Mouse (Mus musculus) kidney, embryonic 16.5 days (tissue): ENCODE data around the gene Man1a. TPM values are rescaled to one million over a fixed set of nuclear protein-coding genes. Genes with fewer than 3 reads are reported as not detected.

Experiments
- ATAC-seq: fragments of 200-750 bp; cut with Nextera tagmentation; 2 replicates; pipeline ENCODE4 v1.8.0; 2017; ENCODE audit warnings: moderate TSS enrichment; ENCODE audit not compliant: low FRiP score, low TSS enrichment
- H3K27ac ChIP-seq: fragments of 300-500 bp; sonication (generic); 2 replicates; pipeline ENCODE4 v1.5.1; 2014; ENCODE audit warnings: low read length
- H3K27me3 ChIP-seq: fragments of 300-500 bp; sonication (generic); 2 replicates; pipeline ENCODE4 v1.6.1; 2014; ENCODE audit warnings: low read length, control low read depth, mixed read lengths; ENCODE audit not compliant: insufficient read depth
- H3K36me3 ChIP-seq: fragments of 300-500 bp; sonication (generic); 2 replicates; pipeline ENCODE4 v1.6.1; 2014; ENCODE audit warnings: low read length, control low read depth, mixed read lengths; ENCODE audit not compliant: insufficient read depth
- H3K4me1 ChIP-seq: fragments of 300-500 bp; sonication (generic); 2 replicates; pipeline ENCODE4 v1.6.1; 2014; ENCODE audit warnings: low read length, control low read depth, mixed read lengths; ENCODE audit not compliant: insufficient read depth
- H3K4me2 ChIP-seq: fragments of 300-500 bp; sonication (generic); replicated peaks from 2 replicates; pipeline ENCODE4 v1.6.1; 2014; ENCODE audit warnings: low read depth, low read length
- H3K4me3 ChIP-seq: fragments of 300-500 bp; sonication (generic); 2 replicates; pipeline ENCODE4 v1.5.1; 2014; ENCODE audit warnings: mild to moderate bottlenecking, low read length
- H3K9ac ChIP-seq: fragments of 300-500 bp; sonication (generic); replicated peaks from 2 replicates; pipeline ENCODE4 v1.6.1; 2014; ENCODE audit warnings: low read length
- H3K9me3 ChIP-seq: fragments of 300-500 bp; sonication (generic); 2 replicates; pipeline ENCODE4 v1.6.1; 2016; ENCODE audit warnings: low read length, control low read depth
- WGBS: fragments of 180-500 bp; shearing (Covaris S2); extraction: QIAGEN DNeasy Blood & Tissue Kit; methylation state at CpG from one replicate; pipeline ENCODE4 v1.1.7; 2014; 5-methylcytosine and 5-hydroxymethylcytosine counted together
- polyA plus RNA-seq: library from polyadenylated mRNA; unstranded; fragments of >200 nt; fragmentation: Nextera tagmentation; extraction: Ambion mirVana; gene quantifications from 2 replicates; pipeline ENCODE4 v1.2.1, GENCODE M21; 2015

Gene Man1a
- polyA plus RNA-seq, 1 experiment from 2014 or later: 6.5 TPM

DNA sequence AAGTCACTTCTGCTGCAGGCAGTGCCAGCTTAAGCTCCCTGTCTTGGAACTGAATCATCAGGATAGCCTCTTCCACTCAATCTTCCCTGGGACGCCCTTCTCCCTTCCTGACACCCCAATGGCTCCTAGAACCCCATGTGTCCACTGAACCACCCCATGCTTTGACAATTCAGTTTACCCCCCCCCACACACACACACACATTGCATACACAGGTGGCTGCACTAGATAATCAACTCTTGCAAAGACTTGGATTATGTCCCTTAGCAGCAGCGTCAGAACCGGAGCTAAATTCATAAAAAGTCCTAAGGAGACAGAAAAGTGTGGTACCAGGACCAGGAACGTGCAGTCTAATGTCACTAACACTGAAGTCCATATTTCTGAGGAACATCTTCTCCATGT lies 47.5 kb downstream of the Man1a start:
- H3K27me3 ChIP-seq: no peaks in the 10 kb centered on the region
- no peak for ATAC-seq
- no peak overlapping the region for H3K4me2 ChIP-seq
- peaks cover 12% of the 10 kb centered on the region for H3K36me3 ChIP-seq
- H3K9me3 ChIP-seq: no peaks in the 10 kb centered on the region
- no peak overlapping the region for H3K4me3 ChIP-seq
- WGBS: 95% methylated on average over 4 of the region's 4 CpGs
- no peak overlapping the region for H3K9ac ChIP-seq
- H3K27ac ChIP-seq: no peak overlapping the region
- no peaks in the 10 kb centered on the region for H3K4me1 ChIP-seq

DNA sequence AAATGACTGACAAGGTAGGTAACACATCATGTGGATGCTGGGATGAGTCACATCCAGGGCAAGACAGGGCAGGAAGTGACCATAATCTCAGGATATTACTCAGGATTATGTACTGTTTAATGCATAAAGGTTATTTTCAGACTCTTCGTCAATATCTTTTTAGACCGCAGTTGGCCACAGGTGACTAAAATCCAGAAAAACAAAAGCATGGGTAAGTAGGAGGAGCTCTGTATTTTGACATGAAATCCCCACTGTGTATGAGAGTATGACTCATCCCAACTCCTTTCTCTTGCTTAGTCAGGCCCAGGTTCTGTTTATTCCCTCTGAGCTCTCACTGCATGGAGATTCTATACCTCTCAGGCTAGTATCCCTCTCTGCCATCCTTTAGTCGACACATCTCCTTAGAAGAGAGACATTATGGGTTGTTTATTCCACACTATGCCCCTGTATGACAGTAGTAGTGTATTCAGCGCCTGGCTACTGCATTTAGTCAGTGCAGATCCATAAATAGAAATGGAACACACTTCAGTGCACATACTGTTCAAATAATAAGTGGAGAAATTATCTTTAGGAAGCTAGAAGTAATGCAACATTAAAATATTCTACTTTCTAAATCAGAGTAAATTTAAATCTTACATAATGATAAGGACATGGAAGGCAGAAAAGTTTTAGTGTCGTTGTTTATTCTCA lies 49.5 kb downstream of the Man1a start:
- H3K27ac ChIP-seq: no peak overlapping the region
- H3K9ac ChIP-seq: no peak overlapping the region
- no peak overlapping the region for H3K4me3 ChIP-seq
- no peak for ATAC-seq
- no peaks in the 10 kb centered on the region for H3K4me1 ChIP-seq
- 85% methylated on average over 5 of the region's 5 CpGs for WGBS
- H3K27me3 ChIP-seq: no peaks in the 10 kb centered on the region
- peaks cover 12% of the 10 kb centered on the region for H3K36me3 ChIP-seq
- no peak overlapping the region for H3K4me2 ChIP-seq
- H3K9me3 ChIP-seq: no peaks in the 10 kb centered on the region

DNA sequence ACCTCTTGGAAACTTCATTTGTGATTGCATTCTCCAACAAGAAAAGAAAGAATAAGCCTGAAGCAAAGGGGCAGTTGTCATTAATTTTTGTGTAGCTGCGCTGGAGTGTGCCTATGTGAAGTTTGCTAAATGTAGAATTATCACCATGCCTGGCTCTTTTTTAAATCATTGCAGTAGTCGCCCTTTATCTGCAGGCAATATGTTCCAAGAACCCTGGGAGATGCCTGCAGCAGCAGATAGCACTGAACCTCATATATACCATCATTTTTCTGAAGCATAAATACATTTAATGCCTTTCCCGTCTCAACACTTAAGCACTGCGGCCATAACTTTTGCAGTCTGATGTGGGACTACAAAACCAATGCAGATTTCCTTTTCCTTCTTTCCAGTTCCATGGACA lies 50.3 kb downstream of the Man1a start:
- H3K9ac ChIP-seq: no peak overlapping the region
- no peak for ATAC-seq
- H3K27ac ChIP-seq: no peak overlapping the region
- WGBS: 87% methylated on average over 4 of the region's 4 CpGs
- no peak overlapping the region for H3K4me3 ChIP-seq
- H3K4me2 ChIP-seq: no peak overlapping the region
- H3K27me3 ChIP-seq: no peaks in the 10 kb centered on the region
- no peaks in the 10 kb centered on the region for H3K4me1 ChIP-seq
- H3K9me3 ChIP-seq: no peaks in the 10 kb centered on the region
- H3K36me3 ChIP-seq: peaks cover 12% of the 10 kb centered on the region

- H3K27ac ChIP-seq: no peak overlapping the region
- H3K36me3 ChIP-seq: no peaks in the 10 kb centered on the region
- no peak overlapping the region for H3K4me2 ChIP-seq
- H3K9ac ChIP-seq: no peak overlapping the region
- no peaks in the 10 kb centered on the region for H3K27me3 ChIP-seq
- H3K4me3 ChIP-seq: no peak overlapping the region
- ATAC-seq: peak; percentile 75
- no peaks in the 10 kb centered on the region for H3K9me3 ChIP-seq
- 57% methylated on average over 5 of the region's 5 CpGs for whole genome bisulfite sequencing
- peaks cover 15% of the 10 kb centered on the region; the same call in 1 of the 2 replicates for H3K4me1 ChIP-seq
Measured at GRCm38 (mm10) chr10:54017904-54018454, 58.4 kb downstream of the Man1a start.

- Histone ChIP-seq H3K36me3 (no peaks in the 10 kb centered on the region), H3K4me1 (peaks cover 14% of the 10 kb centered on the region; the same call in 1 of the 2 replicates), H3K4me2 (no peak overlapping the region), H3K9ac (no peak overlapping the region), H3K27ac (no peak overlapping the region), H3K9me3 (no peaks in the 10 kb centered on the region), H3K4me3 (no peak overlapping the region), H3K27me3 (no peaks in the 10 kb centered on the region)
- 82% methylated on average over 15 of the region's 15 CpGs for WGBS
- ATAC-seq: no peak
Measured at GRCm38 (mm10) chr10:54014116-54014758, 62.2 kb downstream of the Man1a start.

- H3K9me3 ChIP-seq: no peaks in the 10 kb centered on the region
- no peaks in the 10 kb centered on the region for H3K36me3 ChIP-seq
- no peak overlapping the region for H3K9ac ChIP-seq
- no peaks in the 10 kb centered on the region for H3K27me3 ChIP-seq
- peaks cover 6% of the 10 kb centered on the region; the same call in 1 of the 2 replicates for H3K4me1 ChIP-seq
- H3K4me2 ChIP-seq: no peak overlapping the region
- H3K27ac ChIP-seq: no peak overlapping the region
- H3K4me3 ChIP-seq: no peak overlapping the region
- WGBS: 82% methylated on average over 11 of the region's 11 CpGs
- peak; percentile 65 for ATAC-seq
Measured at GRCm38 (mm10) chr10:54013143-54013791, 63.1 kb downstream of the Man1a start.

DNA sequence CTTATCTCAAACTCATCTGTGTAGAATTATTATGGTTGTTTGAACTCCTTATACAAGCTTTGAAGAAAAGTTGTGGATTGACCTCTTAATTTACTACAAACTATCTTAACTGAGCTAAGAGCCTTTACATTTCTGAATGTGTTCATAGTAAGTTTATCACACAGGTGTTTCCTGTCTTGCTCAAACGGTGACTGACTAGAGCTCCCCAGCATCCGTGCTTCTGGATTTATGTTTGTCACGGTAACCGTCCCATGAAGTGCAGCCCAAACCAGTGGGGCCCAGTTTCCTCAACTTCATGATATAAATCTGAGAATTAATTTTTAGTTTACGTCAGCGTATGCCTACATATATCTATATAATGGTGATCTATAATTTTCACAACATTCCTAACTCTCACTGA lies 67.3 kb downstream of the Man1a start:
- Histone ChIP-seq H3K27me3 (no peaks in the 10 kb centered on the region), H3K4me2 (no peak overlapping the region), H3K36me3 (no peaks in the 10 kb centered on the region), H3K4me3 (no peak overlapping the region), H3K9me3 (no peaks in the 10 kb centered on the region), H3K27ac (no peak overlapping the region), H3K9ac (no peak overlapping the region), H3K4me1 (no peaks in the 10 kb centered on the region)
- no peak for ATAC-seq
- 49% methylated on average over 6 of the region's 6 CpGs for WGBS

DNA sequence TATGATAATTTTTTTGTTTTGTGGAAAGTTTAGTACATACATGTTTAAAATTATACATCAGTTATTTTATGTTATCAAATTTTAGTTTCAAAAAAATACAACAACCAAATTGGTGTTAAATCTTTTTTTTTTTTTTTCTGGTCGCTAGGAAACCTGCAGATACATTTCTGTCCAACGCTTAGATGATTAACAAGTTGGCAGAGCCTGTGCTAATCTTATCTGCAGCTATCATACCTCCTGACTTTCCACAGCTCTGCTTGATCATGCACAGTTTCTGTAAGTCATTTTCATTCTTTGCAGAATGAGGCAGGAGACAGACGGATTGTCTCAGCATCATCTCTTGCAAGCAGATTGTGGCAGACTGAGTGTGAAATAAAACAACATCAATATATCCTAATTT lies 69.5 kb downstream of the Man1a start:
- ATAC-seq: no peak
- H3K4me2 ChIP-seq: no peak overlapping the region
- no peaks in the 10 kb centered on the region for H3K4me1 ChIP-seq
- H3K36me3 ChIP-seq: no peaks in the 10 kb centered on the region
- 86% methylated on average over 3 of the region's 3 CpGs for WGBS
- no peak overlapping the region for H3K9ac ChIP-seq
- H3K27ac ChIP-seq: no peak overlapping the region
- H3K27me3 ChIP-seq: no peaks in the 10 kb centered on the region
- no peak overlapping the region for H3K4me3 ChIP-seq
- H3K9me3 ChIP-seq: no peaks in the 10 kb centered on the region

DNA sequence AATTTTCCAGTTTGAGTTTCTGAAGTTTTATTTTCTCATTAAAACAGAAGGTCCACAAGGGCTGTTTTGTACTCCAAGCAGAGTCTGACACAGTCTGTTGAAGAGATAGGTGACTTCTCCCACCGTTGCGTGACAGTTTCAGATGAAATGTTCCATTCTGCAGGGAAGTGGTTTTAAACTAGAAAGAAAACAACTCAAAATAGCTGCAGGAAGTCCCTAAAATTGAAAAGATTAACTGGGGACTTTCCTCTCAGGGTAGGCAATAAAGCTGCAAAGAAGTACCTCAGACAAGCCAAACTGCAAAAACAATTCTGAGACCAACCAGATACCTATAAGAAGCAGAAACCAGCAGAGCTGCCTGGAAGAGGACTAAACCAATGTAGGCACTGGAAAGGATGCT lies 70.6 kb downstream of the Man1a start:
- no peak overlapping the region for H3K4me2 ChIP-seq
- H3K27me3 ChIP-seq: no peaks in the 10 kb centered on the region
- H3K36me3 ChIP-seq: no peaks in the 10 kb centered on the region
- H3K9ac ChIP-seq: no peak overlapping the region
- no peak for ATAC-seq
- WGBS: 85% methylated on average over 2 of the region's 2 CpGs
- no peak overlapping the region for H3K27ac ChIP-seq
- no peaks in the 10 kb centered on the region for H3K9me3 ChIP-seq
- no peak overlapping the region for H3K4me3 ChIP-seq
- no peaks in the 10 kb centered on the region for H3K4me1 ChIP-seq

DNA sequence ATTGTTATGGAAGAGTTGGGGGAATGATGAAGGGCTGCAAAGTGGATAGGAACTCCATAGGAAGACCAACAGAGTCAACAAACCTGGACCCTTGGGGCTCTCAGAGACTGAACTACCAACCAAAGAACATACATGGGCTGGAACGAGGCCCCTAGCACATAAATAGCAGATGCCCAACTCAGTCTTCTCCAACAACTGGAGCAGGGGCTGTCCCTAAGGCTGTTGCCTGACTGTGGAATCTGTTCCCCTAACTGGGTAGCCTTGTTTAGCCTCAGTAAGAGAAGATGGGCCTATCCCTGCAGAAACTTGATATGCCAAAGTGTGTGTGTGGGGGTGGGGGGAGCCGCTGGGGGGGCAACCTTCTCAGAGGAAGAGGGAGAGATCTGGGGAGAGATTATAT lies 73.5 kb downstream of the Man1a start:
- ATAC-seq: no peak
- Histone ChIP-seq H3K9ac (no peak overlapping the region), H3K27me3 (no peaks in the 10 kb centered on the region), H3K36me3 (no peaks in the 10 kb centered on the region), H3K4me3 (no peak overlapping the region), H3K9me3 (no peaks in the 10 kb centered on the region), H3K4me1 (no peaks in the 10 kb centered on the region), H3K27ac (no peak overlapping the region), H3K4me2 (no peak overlapping the region)
- WGBS: 68% methylated on average over 2 of the region's 2 CpGs
